Mouse (Mus musculus): ENCODE data around the gene Cdk2ap2. TPM values are rescaled to one million over a fixed set of nuclear protein-coding genes. Genes with fewer than 3 reads are reported as not detected.
A peak's percentile ranks its signal among the peaks of the same experiment; 100 is the strongest.
"Not testable (repeated sequence)": the region's sequence is repeated elsewhere in the genome, so short reads cannot be mapped to it uniquely, and the experiment has no call there.

The Cdk2ap2 gene
- polyA plus RNA-seq, 1 experiment from 2014 or later: 91.2 TPM

DNA sequence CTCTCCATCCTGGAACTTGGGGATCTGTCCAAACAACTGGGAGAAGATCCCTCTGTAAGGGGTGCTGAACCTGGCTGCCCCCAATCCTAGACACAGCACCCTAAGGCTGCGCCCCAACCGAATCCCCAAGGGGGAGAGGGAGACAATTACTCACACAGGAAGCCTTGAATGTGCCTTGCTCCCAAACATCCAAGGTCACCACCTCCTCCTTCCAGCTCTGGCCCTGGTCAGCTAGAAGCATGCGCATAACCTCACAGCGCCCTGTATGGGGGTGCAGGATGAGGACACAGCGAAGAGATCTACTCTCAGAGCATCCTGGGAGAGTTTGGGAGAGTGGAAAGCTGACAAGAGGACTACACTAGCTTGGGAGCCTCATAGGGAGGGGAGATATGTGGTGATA, 38.4 kb upstream of the Cdk2ap2 start:
- H3K27me3 ChIP-seq (ENCODE audit: insufficient read depth, low read length): no peaks in the 10 kb centered on the region
- H3K4me1 ChIP-seq (ENCODE audit: insufficient read depth): peaks cover 35% of the 10 kb centered on the region
- 91% methylated on average over 5 of the region's 5 CpGs for WGBS (ENCODE audit: insufficient replicate concordance)
- peak overlapping the region; percentile 71 for H3K4me2 ChIP-seq (ENCODE audit: low read depth, low read length)
- H3K4me3 ChIP-seq (ENCODE audit: low read depth, low read length): peak overlapping the region; percentile 36
- H3K9me3 ChIP-seq (ENCODE audit: low read length): no peaks in the 10 kb centered on the region
- ATAC-seq (no peak), DNase-seq (no peak)
- no peaks in the 10 kb centered on the region for H3K36me3 ChIP-seq (replicated peaks; ENCODE audit: insufficient read depth, low read length)
- TF ChIP-seq CTCF (IDR thresholded peaks at IDR 0.05; ENCODE audit: low read depth) (no peak), EP300 (IDR thresholded peaks at IDR 0.05; ENCODE audit: low read depth) (no peak)
- H3K27ac ChIP-seq (ENCODE audit: low read depth): peak overlapping the region; percentile 93
- peak overlapping the region; percentile 60 for H3K9ac ChIP-seq (replicated peaks)

DNA sequence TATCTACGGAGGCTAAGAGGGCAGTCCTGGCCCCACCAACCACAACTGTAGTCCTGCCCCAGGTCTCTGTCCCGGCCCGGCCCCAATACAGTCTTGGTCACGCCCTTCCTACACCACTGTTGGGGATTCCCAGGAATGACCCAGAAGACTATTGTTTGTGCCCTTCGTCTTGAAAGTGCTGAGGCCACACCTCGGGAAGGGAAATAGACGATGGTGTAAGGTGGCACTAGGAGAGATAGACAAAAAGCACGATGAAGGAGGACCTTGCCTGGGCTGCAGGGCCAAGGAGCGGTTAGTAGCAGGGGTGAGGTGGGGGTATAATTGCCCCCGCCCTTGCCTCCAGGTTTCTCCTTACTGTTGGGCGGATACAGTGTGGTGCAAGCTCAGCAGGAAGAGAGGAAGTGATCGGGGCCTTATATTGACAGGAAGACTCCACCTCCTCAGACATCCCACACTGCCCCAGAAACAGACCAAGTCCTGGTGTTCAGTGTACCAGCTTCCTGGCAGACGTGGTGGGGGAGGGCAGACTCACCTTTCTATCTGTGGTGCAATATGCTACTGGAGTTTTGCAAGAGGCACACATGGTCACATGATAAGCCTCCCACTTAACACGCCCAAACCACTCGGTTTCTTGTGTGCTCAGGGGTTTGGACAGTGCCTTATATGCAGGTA, 37.8 kb upstream of the Cdk2ap2 start, which contains the start of gene Gstp3:
TSS of gene Gstp3 (minus strand) at position 501 of the 672 bp plus-strand sequence.
- H3K27ac ChIP-seq (ENCODE audit: low read depth): peak within 1 kb of the TSS; percentile 93
- peak within 1 kb of the TSS; percentile 71 for H3K4me2 ChIP-seq (ENCODE audit: low read depth, low read length)
- DNase-seq (peak; percentile 81), ATAC-seq (peak; percentile 59)
- H3K27me3 ChIP-seq (ENCODE audit: insufficient read depth, low read length): no peaks in the 10 kb centered on the region
- WGBS (ENCODE audit: insufficient replicate concordance): 20% methylated on average over 15 of the region's 15 CpGs
- no peaks in the 10 kb centered on the region for H3K36me3 ChIP-seq (replicated peaks; ENCODE audit: insufficient read depth, low read length)
- H3K9me3 ChIP-seq (ENCODE audit: low read length): no peaks in the 10 kb centered on the region
- peak; percentile 87 for TF ChIP-seq EP300 (IDR thresholded peaks at IDR 0.05; ENCODE audit: low read depth)
- no peak for TF ChIP-seq CTCF (IDR thresholded peaks at IDR 0.05; ENCODE audit: low read depth)
- H3K4me1 ChIP-seq (ENCODE audit: insufficient read depth): peaks cover 35% of the 10 kb centered on the region
- peak within 1 kb of the TSS; percentile 36 for H3K4me3 ChIP-seq (ENCODE audit: low read depth, low read length)
- peak within 1 kb of the TSS; percentile 60 for H3K9ac ChIP-seq (replicated peaks)

DNA sequence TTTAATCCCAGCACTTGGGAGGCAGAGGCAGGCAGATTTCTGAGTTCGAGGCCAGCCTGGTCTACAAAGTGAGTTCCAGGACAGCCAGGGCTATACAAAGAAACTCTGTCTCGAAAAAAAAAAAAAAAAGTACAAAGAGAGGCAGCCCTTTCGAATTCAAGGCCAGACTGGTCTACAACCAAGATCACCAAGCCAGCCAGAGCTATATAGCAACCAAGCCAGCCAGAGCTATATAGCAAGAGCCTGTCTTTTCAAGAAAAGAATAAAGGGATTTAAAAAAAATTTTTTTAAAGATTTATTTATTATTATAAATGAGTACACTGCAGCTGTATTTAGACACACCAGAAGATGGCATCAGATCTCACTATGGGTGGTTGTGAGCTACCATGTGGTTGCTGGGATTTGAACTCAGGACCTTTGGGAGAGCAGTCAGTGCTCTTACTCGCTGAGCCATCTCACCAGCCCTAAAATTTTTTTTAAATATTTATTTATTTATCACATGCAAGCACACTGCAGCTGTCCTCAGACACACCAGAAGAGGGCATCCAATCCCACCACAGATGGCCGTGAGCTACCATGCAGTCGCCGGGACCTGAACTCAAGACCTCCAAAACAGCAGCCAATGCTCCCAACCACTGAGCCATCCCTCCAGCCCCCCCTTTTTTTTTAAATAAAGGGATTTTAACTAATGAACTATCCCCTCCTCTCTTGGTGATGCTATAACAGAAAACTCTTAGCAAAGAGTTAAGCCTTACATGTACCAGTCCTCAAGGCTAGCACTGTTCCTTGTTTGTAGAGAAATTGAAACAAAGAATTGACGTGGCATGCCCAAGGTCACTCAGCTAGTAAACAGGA, 36.7 kb upstream of the Cdk2ap2 start:
- not testable (repeated sequence) for H3K36me3 ChIP-seq (replicated peaks; ENCODE audit: insufficient read depth, low read length); H3K9ac ChIP-seq (replicated peaks); H3K4me3 ChIP-seq (ENCODE audit: low read depth, low read length); H3K27me3 ChIP-seq (ENCODE audit: insufficient read depth, low read length); H3K9me3 ChIP-seq (ENCODE audit: low read length); H3K4me2 ChIP-seq (ENCODE audit: low read depth, low read length)
- Histone ChIP-seq H3K4me1 (ENCODE audit: insufficient read depth) (peaks cover 34% of the 10 kb centered on the region), H3K27ac (ENCODE audit: low read depth) (peak overlapping the region; percentile 93)
- peak; percentile 52 for TF ChIP-seq EP300 (IDR thresholded peaks at IDR 0.05; ENCODE audit: low read depth)
- TF ChIP-seq CTCF (IDR thresholded peaks at IDR 0.05; ENCODE audit: low read depth): peak; percentile 42
- DNase-seq (peak; percentile 60), ATAC-seq (peak; percentile 46)
- 88% methylated on average over 8 of the region's 8 CpGs for WGBS (ENCODE audit: insufficient replicate concordance)

DNA sequence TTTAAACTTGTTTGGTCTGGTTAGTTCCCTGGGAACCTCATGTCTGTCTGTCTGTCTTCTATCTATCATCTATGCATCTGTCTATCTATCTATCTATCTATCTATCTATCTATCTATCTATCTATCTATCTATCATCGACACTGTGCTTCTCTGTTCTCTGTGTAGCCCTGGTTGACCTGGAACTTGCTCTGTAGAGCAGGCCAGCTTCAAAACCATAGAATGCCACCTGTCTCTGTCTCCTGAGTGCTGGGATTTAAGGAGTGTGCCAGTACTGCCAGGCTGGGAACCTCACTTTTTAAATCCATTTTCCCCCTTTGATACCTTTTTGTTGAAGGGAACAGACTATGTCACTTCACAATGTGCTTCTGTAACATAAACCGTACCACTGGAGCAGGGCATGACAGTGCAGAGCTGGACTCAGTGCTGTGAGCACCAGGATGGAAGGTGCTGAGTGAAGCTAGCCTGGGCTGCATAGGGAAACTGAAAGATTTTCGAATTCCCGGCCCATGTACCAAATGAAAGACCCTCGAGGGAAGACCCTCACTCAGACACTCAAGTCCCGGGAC, 36.0 kb upstream of the Cdk2ap2 start:
- Histone ChIP-seq H3K4me1 (ENCODE audit: insufficient read depth) (peaks cover 28% of the 10 kb centered on the region), H3K27ac (ENCODE audit: low read depth) (peak overlapping the region; percentile 81)
- WGBS (ENCODE audit: insufficient replicate concordance): 76% methylated on average over 6 of the region's 6 CpGs

DNA sequence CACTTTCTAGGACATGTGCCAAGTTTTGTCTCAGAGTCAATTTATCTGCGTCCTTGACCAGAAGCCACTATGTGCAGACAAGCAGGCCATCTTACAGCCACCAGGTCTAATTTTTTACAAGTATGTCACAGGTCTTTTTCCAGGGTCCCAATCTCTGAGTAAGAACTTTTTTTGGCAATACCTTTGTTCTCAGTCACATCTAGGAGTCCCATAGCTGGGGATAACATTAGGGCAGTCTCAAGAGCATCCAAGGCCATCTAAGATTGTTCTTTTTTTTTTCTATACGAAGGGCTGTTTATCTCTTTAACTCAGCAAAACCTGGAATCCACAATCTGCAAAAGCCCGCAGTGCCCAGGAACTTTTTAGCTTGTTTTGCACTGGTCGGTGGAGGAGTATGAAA, 33.6 kb upstream of the Cdk2ap2 start:
- H3K4me1 ChIP-seq (ENCODE audit: insufficient read depth): peaks cover 15% of the 10 kb centered on the region
- H3K27me3 ChIP-seq (ENCODE audit: insufficient read depth, low read length); H3K4me3 ChIP-seq (ENCODE audit: low read depth, low read length); DNase-seq; H3K4me2 ChIP-seq (ENCODE audit: low read depth, low read length); ATAC-seq; H3K9me3 ChIP-seq (ENCODE audit: low read length); H3K36me3 ChIP-seq (replicated peaks; ENCODE audit: insufficient read depth, low read length); H3K9ac ChIP-seq (replicated peaks): not testable (repeated sequence)
- H3K27ac ChIP-seq (ENCODE audit: low read depth): peak overlapping the region; percentile 80
- WGBS (ENCODE audit: insufficient replicate concordance): 36% methylated on average over 2 of the region's 4 CpGs

More for the DNA sequence above, 36.0 kb upstream of the Cdk2ap2 start:
- ATAC-seq (peak; percentile 73), DNase-seq (peak; percentile 50)
- no peak overlapping the region for H3K4me3 ChIP-seq (ENCODE audit: low read depth, low read length)
- no peaks in the 10 kb centered on the region for H3K9me3 ChIP-seq (ENCODE audit: low read length)
- no peaks in the 10 kb centered on the region for H3K36me3 ChIP-seq (replicated peaks; ENCODE audit: insufficient read depth, low read length)
- TF ChIP-seq EP300 (IDR thresholded peaks at IDR 0.05; ENCODE audit: low read depth) (no peak; the same call in 1 of the 2 replicates), CTCF (IDR thresholded peaks at IDR 0.05; ENCODE audit: low read depth) (no peak)
- H3K9ac ChIP-seq (replicated peaks): no peak overlapping the region
- H3K27me3 ChIP-seq (ENCODE audit: insufficient read depth, low read length): no peaks in the 10 kb centered on the region
- no peak overlapping the region for H3K4me2 ChIP-seq (ENCODE audit: low read depth, low read length)

DNA sequence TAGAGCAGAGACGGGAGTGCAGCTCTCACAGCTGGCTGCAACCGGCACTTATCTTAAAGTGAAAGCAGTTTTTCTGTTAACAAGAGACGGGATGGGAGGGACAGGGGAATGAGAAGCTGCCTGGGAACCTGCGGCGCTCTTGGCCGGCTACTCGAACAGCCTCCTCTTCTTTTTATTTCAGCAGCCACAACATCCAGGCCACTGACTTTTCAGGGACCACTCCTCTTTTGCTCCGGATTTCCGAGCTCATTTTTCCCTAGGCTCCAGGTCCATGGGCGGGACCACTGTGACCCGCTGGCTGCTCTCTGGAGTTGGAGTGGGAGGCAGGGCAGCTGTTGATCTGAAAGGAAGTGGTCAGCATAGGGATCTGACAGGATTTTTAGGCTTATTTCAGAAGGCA, 32.5 kb upstream of the Cdk2ap2 start:
- H3K4me2 ChIP-seq (ENCODE audit: low read depth, low read length); H3K4me3 ChIP-seq (ENCODE audit: low read depth, low read length); H3K4me1 ChIP-seq (ENCODE audit: insufficient read depth); H3K36me3 ChIP-seq (replicated peaks; ENCODE audit: insufficient read depth, low read length); H3K9me3 ChIP-seq (ENCODE audit: low read length); H3K27ac ChIP-seq (ENCODE audit: low read depth); ATAC-seq; H3K27me3 ChIP-seq (ENCODE audit: insufficient read depth, low read length); DNase-seq: not testable (repeated sequence)
- peak overlapping the region; percentile 50 for H3K9ac ChIP-seq (replicated peaks)
- WGBS (ENCODE audit: insufficient replicate concordance): no CpG with 5 or more reads among the region's 11 CpGs
